Mouse (Mus musculus) fat pad, adult 2 months (tissue): ENCODE measurements around the gene Srsf6.

Experiments used
- DNase-seq: peaks from one replicate; pipeline ENCODE4 v3.0.0-alpha.2; 2011; ENCODE audit warnings: low read depth, low spot score; ENCODE audit errors: extremely low read depth

Gene Srsf6

DNA sequence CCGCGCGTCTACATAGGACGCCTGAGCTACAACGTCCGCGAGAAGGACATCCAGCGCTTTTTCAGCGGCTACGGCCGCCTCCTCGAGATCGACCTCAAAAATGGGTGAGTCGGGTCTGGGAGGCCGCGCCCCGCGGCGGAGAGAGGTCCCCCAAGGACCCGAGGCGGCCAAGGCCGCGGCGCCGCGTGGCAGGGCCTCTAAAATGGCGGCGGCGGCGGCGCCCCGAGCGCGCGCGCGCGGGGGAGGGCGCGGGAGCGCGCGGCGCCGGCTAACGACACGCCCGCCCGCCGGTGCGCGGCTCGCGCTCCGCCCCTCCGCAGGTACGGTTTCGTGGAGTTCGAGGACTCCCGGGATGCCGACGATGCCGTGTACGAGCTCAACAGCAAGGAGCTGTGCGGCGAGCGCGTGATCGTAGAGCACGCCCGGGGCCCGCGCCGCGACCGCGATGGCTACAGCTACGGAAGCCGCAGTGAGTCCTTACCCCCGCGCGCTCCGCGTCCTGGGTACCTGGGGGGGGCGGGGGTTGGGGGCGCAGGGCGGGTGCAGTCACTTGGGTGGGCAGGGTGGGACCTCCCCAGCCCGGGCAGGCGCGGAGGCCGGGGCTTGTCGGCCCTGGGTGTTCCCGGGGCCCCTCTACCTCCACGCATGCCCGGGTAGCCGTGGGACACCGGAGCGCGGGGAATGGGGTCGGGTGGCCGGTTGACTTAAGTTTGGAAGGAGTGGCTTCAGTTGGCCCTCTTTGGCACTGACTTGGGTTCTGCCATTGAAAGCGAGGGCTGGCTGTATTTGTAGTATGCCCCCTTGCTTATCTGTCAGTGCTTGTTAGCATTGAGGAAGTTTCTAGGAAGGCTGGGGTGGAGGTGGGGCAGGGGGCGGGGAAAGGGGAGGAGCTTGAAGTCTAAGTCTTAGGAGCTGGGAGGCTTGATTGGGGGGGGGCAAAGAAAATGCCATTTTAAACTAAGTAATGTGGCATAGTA lies 634 bp downstream of the Srsf6 start:
- no peak for DNase-seq

DNA sequence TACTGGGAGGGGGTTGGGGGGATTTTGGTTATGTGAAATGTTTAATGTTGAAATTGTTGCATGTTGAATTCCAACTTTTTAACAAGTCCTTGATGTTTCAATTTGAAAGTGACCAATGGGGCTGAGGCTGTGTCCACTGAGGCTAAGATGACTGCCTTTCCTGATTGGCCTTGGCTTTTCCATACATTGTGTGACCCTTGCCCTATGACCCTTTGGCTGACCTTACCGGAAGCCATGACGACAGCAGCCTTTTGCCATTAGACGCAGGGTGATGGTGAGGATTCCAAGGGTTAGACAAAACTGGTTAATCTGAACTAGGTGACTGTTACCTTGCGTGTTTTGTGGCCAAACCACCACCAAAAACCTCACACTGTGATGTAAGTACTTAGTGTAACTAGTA lies 1.4 kb downstream of the Srsf6 start:
- DNase-seq = no peak

DNA sequence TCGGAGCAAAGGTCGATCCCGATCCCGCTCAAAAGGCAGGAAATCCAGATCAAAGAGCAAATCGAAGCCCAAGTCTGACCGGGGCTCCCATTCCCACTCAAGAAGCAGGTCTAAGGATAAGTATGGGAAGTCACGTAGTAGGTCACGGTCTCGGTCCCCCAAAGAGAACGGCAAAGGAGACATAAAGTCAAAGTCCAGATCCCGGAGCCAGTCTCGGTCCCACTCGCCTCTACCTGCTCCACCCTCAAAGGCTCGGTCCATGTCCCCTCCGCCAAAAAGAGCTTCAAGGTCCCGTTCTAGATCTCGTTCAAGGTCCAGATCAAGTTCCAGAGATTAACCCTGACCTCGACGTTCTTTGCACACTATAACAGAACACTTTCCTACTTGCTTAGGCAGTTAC lies 3.1 kb downstream of the Srsf6 start:
- DNase-seq = no peak

DNA sequence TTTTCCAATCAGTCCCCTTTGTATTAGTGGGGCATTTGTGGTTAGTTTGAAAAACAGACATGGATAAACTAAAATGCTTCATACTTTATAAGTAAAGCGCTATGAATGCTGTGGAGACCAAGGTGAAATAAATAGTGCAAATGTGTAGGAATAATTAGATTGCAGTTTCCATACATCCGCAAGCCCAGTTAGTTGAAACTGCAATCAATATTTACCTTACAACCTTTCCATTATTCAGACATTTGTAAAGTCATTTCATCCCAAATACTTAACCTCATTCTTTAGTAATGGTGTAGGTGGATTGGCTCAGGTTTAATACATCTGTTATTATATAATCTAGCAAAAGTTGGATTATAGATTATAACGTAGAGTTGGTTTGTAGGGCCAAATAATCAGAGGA lies 4.4 kb downstream of the Srsf6 start:
- no peak for DNase-seq

GRCm38 (mm10) chr2:162939562-162939961 lies 8.2 kb downstream of the Srsf6 start:
- DNase-seq = no peak

GRCm38 (mm10) chr2:162943148-162943846 lies 12.0 kb downstream of the Srsf6 start, which contains the start of gene L3mbtl1:
L3mbtl1 (plus strand) TSS chr2:162943472.
- no peak for DNase-seq

- no peak for DNase-seq
These were observed 12.6 kb downstream of the Srsf6 start for GRCm38 (mm10) chr2:162943931-162944330.

DNA sequence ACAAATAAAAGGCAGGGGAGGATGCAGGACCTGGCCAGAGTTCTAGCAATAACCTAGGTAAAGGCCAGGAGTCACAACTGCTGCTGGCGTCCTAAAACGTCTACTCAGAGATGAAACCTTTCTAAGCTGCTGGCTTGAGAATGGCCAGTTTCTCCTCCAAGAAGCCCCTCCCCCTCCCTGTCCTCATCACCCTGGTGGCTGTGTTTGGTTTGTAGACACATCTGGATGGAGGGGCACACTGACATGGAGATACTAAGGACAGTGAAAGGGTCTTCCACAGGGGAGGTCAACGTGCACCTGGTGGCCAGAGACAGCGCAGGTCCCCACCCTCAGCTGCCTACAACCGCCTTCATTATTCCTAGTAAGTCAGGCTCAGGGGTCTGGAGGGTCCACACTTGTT lies 15.6 kb downstream of the Srsf6 start:
- no peak for DNase-seq

GRCm38 (mm10) chr2:162947736-162948135 lies 16.4 kb downstream of the Srsf6 start:
- DNase-seq = no peak

DNA sequence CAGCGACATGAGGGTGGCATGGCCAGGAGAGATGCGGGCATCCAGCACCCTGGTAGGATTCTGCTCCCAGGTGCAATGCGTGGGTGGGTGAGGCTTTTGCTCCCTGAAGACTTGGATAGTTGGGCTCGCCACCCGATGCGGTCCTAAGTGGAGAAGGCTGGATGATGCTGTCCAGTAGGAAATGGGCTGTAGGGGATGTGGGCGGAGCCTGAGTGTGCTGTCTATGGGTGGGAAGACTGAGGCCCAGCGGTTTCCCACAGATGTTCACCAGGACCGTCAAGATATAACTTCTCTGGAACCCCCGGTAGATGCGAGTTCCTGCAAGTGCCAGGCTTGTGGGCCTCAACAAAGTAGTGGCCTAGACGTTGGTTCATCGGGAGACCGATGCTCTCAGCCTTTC lies 16.9 kb downstream of the Srsf6 start:
- no peak for DNase-seq

DNA sequence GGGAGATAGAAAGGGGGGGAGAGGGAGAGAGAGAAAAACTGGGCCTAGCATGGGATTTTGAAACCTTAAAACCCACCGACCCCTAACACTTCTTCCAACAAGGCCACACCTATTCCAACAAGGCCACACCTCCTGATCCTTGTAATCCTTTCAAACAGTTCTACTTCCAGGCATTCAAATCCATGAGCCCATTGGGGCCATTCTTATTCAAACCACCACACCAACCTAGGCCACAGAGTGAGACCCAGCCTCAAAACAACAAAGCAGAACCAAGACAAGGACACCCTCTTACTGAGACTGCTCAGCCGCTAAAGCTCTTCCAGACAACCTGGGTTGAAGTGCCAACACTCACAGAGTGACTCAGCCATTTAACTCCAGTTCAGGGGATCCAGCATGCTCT lies 19.4 kb downstream of the Srsf6 start:
- DNase-seq = no peak

DNA sequence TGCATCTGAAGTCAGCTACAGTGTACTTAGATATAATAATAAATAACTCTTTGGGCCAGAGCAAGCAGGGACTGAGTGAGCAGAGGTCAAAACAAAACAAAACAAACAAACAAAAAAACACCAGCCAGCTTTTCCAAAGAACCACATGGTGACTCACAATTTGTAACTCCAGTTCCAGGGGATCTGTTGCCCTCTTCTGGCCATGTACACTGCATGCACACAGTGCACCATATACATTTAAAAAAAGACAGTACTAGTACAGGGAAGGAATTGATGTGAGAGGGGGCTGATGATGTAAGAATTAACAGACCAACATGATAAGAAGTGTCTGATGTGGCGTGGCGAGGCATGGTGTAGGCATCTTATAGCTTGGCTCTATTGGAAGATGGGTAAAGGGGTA lies 25.5 kb downstream of the Srsf6 start:
- no peak for DNase-seq

- no peak for DNase-seq
These were observed 30.0 kb downstream of the Srsf6 start for GRCm38 (mm10) chr2:162961321-162961720.

DNA sequence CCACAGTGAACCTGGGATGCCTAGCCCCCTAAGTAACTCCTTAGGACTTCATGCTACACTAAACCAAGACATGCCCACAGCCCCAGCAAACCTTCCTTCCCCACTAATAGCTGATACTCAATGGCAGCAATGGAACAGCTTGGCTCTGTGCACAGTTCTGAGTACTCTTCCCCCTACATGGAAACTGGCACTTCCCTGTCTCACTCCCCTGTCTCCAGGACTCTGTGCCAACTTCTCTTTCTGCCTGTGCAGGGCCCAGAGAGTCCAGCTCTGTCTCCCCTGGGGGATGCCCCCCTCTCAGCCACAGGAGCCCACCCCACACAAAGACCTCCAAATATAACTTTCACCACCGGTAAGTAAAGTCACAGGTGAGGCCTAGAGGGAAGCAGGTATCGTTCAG lies 35.4 kb downstream of the Srsf6 start:
- no peak for DNase-seq

DNA sequence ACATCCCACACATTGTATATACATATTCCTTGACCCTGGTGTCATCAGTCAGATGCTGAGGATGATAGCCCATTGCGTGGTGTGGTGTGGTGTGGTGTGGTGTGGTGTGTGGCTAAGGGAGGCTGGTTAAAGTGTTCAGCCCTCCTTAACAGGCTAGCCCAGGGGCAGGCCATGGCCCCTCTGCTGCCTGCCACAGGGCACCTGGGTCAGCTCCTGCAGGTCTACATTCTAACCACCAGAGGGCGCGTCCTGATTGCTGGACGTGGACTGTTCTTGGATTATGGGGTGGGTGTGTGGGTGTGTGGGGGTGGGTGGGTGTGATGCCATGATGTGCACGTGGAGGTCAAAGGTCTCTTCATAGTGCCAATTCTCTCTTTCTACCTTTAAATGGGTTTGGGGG lies 37.0 kb downstream of the Srsf6 start:
- DNase-seq = no peak

- DNase-seq = no peak
These were observed 37.8 kb downstream of the Srsf6 start for GRCm38 (mm10) chr2:162969101-162969500.

GRCm38 (mm10) chr2:162970896-162971295 lies 39.6 kb downstream of the Srsf6 start:
- no peak for DNase-seq

DNA sequence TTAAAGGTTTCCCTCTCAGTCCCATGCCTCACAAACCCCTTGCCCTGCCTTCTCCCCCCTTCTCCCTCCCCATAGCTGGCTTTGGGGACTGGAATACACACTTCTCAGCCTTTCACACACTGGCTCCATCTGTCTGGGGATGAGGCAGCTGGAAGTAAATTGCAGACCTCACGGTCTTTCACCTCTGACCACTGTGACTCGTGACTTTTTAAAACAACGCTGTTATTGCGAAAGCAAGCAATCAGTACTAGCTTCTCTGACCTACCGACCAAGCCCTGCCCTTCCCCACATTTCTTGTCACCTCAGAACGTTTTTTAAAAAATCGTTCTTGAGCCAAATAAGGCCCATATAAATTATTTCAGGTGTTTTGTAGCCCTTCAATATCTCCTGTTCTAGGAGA lies 41.4 kb downstream of the Srsf6 start:
- no peak for DNase-seq

- DNase-seq = no peak
These were observed 41.9 kb downstream of the Srsf6 start for GRCm38 (mm10) chr2:162973206-162973605.

DNA sequence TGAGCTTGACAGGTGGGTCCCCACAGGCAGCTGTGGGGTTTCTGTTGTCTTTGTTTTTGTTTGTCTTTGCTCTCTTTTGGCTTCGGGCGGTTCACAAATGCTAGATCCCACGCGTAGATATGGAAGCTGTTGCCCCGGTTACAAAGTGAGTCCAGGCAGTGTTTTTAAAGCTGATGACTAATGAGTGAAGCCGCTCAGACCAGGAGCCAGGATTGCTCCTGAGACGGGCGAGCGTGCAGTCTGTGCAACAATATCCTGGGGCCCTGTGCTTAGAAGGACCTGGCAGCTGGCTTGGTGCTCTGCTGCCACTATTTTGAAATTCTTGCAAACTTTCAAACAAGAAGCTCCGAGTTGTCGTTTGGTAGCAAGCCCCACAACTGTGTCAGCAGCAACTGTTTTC lies 42.3 kb downstream of the Srsf6 start:
- DNase-seq = peak; percentile 30

GRCm38 (mm10) chr2:162975157-162975775 lies 43.9 kb downstream of the Srsf6 start:
- DNase-seq = no peak

- no peak for DNase-seq
These were observed 44.7 kb downstream of the Srsf6 start for GRCm38 (mm10) chr2:162976001-162976400.
